Mouse (Mus musculus) neural tube, embryonic 13.5 days (tissue): ENCODE data around the gene B3gnt8. TPM values are rescaled to one million over a fixed set of nuclear protein-coding genes. Genes with fewer than 3 reads are reported as not detected.
"Not testable (repeated sequence)": the region's sequence is repeated elsewhere in the genome, so short reads cannot be mapped to it uniquely, and the experiment has no call there.

Experiments
- ATAC-seq: fragments of 200-750 bp; cut with Nextera tagmentation; 2 replicates; pipeline ENCODE4 v1.8.0; 2017; ENCODE audit warnings: low read depth, mild to moderate bottlenecking, moderate TSS enrichment, moderate library complexity
- H3K27ac ChIP-seq: fragments of 300-500 bp; sonication (generic); replicated peaks from 2 replicates; pipeline ENCODE4 v1.5.1; 2015; ENCODE audit warnings: moderate library complexity, mild to moderate bottlenecking, inconsistent platforms
- H3K27me3 ChIP-seq: fragments of 300-500 bp; sonication (generic); 2 replicates; pipeline ENCODE4 v1.6.1; 2015; ENCODE audit warnings: mild to moderate bottlenecking, inconsistent platforms
- H3K36me3 ChIP-seq: fragments of 300-500 bp; sonication (generic); 2 replicates; pipeline ENCODE4 v1.6.1; 2015; ENCODE audit warnings: mild to moderate bottlenecking, inconsistent platforms
- H3K4me1 ChIP-seq: fragments of 300-500 bp; sonication (generic); replicated peaks from 2 replicates; pipeline ENCODE4 v1.6.1; 2015; ENCODE audit warnings: inconsistent platforms
- H3K4me2 ChIP-seq: fragments of 300-500 bp; sonication (generic); 2 replicates; pipeline ENCODE4 v1.6.1; 2015; ENCODE audit warnings: inconsistent platforms, mild to moderate bottlenecking, moderate library complexity
- H3K4me3 ChIP-seq: fragments of 300-500 bp; sonication (generic); 2 replicates; pipeline ENCODE4 v1.5.1; 2015; ENCODE audit warnings: mild to moderate bottlenecking, inconsistent platforms
- H3K9ac ChIP-seq: fragments of 300-500 bp; sonication (generic); 2 replicates; pipeline ENCODE4 v1.6.1; 2015; ENCODE audit warnings: moderate library complexity, mild to moderate bottlenecking, inconsistent platforms
- H3K9me3 ChIP-seq: fragments of 300-500 bp; sonication (generic); 2 replicates; pipeline ENCODE4 v1.6.1; 2016; ENCODE audit warnings: inconsistent platforms
- WGBS: fragments of 180-500 bp; shearing (Covaris S2); methylation state at CpG from one replicate; pipeline ENCODE4 v1.1.7; 2015; 5-methylcytosine and 5-hydroxymethylcytosine counted together
- polyA plus RNA-seq: library from polyadenylated mRNA; unstranded; fragments of >200 nt; fragmentation: Nextera tagmentation; extraction: Ambion mirVana; gene quantifications from 2 replicates; pipeline ENCODE4 v1.2.1, GENCODE M21; 2015

Gene B3gnt8
- polyA plus RNA-seq, result 2.9 and 6.3 TPM in 2 replicates

DNA sequence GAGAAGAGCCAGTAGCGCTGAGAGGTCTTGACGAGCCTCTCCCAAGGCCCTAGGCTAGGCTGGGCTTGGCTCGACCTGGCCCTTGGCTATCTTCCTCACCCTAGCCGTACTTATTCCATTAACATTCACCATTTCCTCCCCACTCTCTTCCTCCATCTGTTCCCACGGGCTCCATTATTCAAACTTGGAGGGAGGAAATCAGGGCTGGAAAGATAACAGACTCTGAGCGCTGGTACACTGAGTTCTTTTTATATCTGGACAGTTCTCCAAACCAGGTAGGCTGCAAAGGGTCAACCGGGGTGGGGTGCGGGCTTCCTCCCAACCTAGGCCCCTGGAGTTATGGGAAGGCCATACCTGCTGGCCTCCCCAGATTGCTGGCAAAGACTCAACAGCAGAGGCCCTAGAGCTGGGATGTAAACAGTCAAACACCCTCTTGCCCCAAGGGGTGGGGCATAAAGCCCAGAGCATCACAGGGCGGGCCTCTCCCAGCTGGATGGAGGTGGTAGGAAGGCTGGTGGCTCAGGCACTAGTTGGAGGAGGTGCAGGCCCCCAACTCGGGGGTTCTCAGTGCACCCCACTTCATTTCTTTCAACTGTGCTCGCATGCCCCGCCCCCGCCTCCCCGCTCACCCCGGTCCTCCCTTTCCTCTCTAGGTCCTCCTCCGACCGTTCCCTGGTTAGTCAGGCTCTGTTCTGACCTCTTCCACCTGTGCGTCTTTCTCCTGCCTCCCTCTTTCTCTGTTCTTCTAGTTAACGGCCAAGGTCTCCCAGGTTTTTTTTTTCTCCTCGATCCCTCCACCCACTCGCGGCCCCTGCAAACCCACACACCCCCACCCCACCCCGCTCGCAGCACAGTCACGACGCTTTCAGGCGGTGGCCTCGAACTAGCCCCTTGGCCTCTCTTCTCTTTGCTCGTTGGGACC is at the start of gene B3gnt8:
Gene B3gnt8, plus strand, starts transcription at position 146 of the 922 bp plus-strand sequence.
- peaks cover 21% of the 10 kb centered on the region for H3K4me1 ChIP-seq
- WGBS, result 17% methylated on average over 29 of the region's 29 CpGs
- peak within 1 kb of the TSS; percentile 29 for H3K4me3 ChIP-seq
- H3K9me3 ChIP-seq, result no peaks in the 10 kb centered on the region
- H3K4me2 ChIP-seq, result peak within 1 kb of the TSS; percentile 51
- no peak for ATAC-seq
- peak within 1 kb of the TSS; percentile 61 for H3K9ac ChIP-seq
- peaks cover 22% of the 10 kb centered on the region for H3K27me3 ChIP-seq
- peaks cover 73% of the 10 kb centered on the region for H3K36me3 ChIP-seq
- H3K27ac ChIP-seq, result peak within 1 kb of the TSS; percentile 52; the same call in 1 of the 2 replicates

DNA sequence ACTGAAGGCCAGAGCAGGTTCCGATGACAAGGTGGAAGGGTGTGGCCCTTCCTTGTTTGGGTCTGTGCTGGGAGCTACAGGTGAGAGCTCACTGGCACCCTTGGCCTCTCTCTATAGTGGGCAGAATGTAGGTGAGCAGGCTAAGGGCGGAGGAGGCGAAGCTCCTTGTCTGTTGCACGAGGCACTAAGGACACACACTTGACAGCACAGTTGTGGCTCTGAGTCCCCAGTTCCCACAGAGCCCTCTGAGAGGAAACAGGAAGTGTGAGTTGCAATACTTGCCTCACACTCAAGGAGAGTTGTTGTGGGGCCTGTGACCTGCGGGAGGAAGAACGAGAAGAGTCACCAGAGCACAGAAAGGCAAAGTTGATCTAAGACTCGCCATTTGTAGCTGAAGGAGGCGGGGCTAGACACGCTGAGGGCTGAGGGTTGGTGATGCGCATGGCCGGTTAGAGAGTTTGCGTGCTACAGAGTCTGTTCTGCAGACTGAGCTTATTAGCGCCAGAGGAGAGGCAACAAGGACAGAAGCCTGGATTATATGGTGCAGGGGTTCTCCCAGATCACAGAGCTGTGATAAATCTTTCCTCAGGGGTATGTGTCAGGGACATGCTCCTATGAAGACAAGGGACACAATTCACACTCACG is 49.5 kb upstream of the B3gnt8 start:
- H3K9me3 ChIP-seq, H3K27me3 ChIP-seq, ATAC-seq, H3K36me3 ChIP-seq, H3K4me1 ChIP-seq, H3K4me2 ChIP-seq, H3K27ac ChIP-seq, H3K4me3 ChIP-seq, H3K9ac ChIP-seq: not testable (repeated sequence)
- WGBS, result 79% methylated on average over 14 of the region's 14 CpGs

DNA sequence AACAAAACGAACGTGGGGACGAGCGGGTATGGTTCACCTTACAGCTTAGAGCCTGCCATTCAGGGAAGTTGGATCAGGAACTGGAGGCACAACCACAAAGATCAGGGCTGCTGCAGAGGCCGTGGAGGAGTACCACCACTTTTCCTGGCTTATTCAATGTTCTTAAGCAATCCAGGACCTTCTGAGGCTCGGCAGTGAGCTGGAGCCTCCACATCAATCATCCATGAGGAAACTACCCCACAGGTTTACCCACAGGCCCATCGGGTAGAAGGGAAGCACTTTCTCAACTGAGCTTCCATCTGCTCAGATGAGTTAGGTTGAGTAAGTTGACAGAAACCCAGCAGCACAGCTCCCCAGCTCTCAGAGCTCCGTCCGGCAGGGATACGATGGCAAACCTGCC is 47.0 kb upstream of the B3gnt8 start:
- 86% methylated on average over 10 of the region's 10 CpGs for WGBS
- Histone ChIP-seq H3K9me3 (no peaks in the 10 kb centered on the region), H3K27ac (no peak overlapping the region), H3K9ac (no peak overlapping the region), H3K27me3 (no peaks in the 10 kb centered on the region), H3K4me3 (no peak overlapping the region), H3K4me1 (no peaks in the 10 kb centered on the region), H3K36me3 (no peaks in the 10 kb centered on the region), H3K4me2 (no peak overlapping the region)
- no peak for ATAC-seq

DNA sequence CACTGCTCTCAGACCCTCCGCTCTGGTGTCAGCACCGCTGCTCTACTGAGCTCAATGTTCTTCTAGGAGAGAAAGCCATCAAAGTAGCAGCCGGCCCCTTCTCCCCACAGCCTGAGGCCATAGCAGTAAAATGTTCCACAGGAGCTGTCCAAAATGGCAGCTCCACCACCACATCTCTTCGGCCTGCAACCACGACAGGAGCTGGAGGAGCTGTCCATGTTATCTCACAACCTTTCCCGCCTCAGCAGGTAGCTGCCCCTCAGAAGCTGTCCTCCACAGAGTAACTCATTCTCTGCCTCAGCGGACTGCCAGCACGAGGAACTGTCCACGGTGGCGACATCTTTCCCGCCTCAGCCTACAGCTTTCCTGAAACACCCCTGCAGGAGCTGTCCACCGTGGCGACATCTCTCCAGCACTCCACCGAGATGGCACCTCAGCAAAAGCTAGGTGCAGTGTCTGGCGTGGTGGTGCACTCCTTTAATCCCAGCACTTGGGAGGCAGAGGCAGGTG is 44.1 kb upstream of the B3gnt8 start:
- no peak overlapping the region for H3K4me2 ChIP-seq
- H3K4me1 ChIP-seq, result no peaks in the 10 kb centered on the region
- no peak for ATAC-seq
- H3K27ac ChIP-seq, result no peak overlapping the region
- no peaks in the 10 kb centered on the region for H3K27me3 ChIP-seq
- WGBS, result 90% methylated on average over 15 of the region's 15 CpGs
- no peak overlapping the region for H3K9ac ChIP-seq
- no peak overlapping the region for H3K4me3 ChIP-seq
- H3K36me3 ChIP-seq, result no peaks in the 10 kb centered on the region
- no peaks in the 10 kb centered on the region for H3K9me3 ChIP-seq

DNA sequence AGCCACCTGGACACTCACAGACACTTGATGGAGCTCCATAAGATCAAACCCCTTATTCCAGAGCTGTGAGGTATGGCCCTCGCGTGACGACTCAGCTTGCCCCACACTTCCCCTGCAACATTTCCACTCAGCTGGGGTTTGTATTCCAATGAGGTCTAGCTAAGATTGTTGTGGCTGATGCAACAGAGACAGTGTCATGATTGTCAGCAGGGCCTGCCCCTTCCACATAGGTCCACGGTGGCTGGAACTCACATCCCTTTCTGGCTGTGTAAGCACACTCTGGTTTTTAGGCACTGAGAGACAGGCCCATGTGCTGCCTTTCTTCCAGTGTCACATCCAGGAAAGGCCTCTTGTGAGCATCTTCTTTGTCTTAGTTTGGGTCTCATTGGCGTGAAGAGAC is 41.8 kb upstream of the B3gnt8 start:
- Histone ChIP-seq H3K9ac (no peak overlapping the region), H3K4me3 (no peak overlapping the region), H3K36me3 (no peaks in the 10 kb centered on the region), H3K27me3 (no peaks in the 10 kb centered on the region), H3K4me2 (no peak overlapping the region), H3K4me1 (no peaks in the 10 kb centered on the region), H3K27ac (no peak overlapping the region), H3K9me3 (no peaks in the 10 kb centered on the region)
- WGBS, result 89% methylated on average over 5 of the region's 5 CpGs
- no peak for ATAC-seq

DNA sequence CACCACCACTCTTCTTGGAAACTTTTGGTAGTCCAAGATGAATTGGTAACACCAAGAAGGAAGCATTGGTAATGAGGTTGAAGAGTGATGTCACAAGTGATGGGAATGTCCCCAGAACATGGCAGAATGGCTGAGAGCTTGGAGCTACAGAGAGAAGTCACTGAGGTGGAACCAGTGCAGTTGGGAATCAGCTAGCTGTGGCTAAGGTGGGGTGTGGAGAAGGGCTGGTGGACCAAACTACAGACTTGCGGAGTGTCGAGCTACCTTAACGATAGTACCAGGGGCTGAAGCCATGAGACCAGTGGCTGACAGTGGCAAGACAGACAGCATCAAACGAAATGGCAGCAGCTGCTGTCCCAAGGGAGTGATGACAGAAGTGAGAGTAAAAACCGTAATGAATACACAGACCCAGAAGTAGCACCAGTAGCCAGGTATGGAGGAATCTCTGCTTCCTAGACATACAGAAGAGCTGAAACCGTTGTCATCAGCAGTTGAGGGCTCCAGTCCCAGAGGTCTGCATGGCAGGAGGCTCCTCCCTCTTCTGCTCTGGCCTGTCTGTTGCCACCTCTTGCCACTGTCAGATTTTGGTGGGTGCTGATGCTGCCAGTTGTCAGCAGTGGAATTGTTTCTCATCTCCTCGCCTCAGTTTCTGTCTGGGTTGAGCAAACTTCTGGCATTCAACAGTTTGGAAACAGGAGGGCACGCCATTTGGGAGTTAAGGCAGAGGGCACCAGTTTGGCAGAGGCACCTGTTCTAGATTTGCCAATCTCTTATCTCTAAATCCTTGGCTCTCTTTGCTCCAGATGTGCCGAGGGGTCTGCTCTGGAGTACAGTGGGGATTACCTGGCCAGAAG is 40.9 kb upstream of the B3gnt8 start:
- no peak for ATAC-seq
- no peak overlapping the region for H3K4me3 ChIP-seq
- 79% methylated on average over 9 of the region's 9 CpGs for WGBS

DNA sequence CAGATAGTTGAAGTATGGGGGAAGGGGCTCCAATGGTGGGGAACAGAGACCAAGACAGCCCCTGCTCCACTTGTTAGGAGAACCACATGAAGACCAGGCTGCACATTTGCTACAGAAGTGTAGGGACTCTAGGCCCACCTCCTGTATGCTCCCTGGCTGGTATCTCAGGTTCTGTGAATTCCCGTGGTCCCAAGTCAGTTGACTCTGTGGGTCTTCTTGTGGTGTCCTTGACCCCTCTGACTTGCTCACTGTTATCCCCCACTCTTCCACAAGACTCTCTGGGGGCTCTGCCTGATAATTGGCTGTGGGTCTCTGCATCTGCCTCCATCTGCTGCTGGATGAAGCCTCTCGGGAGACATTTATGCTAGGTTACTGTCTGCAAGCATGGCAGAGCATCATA is 35.2 kb upstream of the B3gnt8 start:
- ATAC-seq, result no peak
- 82% methylated on average over 2 of the region's 2 CpGs for WGBS

More for the DNA sequence above, 40.9 kb upstream of the B3gnt8 start:
- Histone ChIP-seq H3K27ac (no peak overlapping the region), H3K9ac (no peak overlapping the region), H3K27me3 (no peaks in the 10 kb centered on the region), H3K4me2 (no peak overlapping the region), H3K4me1 (no peaks in the 10 kb centered on the region), H3K9me3 (no peaks in the 10 kb centered on the region), H3K36me3 (no peaks in the 10 kb centered on the region)

DNA sequence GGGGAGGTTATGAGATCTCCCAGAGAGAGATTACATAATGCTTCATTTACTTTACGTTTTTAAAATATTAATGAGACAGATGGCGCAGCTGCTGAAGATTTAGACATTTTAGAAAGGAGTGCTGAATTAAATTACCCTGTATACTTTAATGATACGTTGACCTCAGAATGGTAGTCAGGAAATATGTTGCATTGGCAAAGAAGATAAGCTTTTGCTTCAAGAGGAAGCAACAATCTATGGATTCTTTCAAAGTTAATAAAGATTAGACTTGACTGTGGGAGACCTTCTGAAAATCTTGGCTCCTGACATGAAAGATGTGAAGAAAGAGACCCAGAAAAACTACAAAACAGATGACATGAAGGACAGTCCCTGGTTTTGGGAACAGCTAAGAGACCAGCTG is 32.6 kb upstream of the B3gnt8 start:
- H3K9ac ChIP-seq, result no peak overlapping the region
- ATAC-seq, result no peak
- no peak overlapping the region for H3K4me2 ChIP-seq
- H3K9me3 ChIP-seq, result no peaks in the 10 kb centered on the region
- no peaks in the 10 kb centered on the region for H3K36me3 ChIP-seq
- H3K27me3 ChIP-seq, result no peaks in the 10 kb centered on the region
- 64% methylated on average over 3 of the region's 3 CpGs for WGBS
- no peak overlapping the region for H3K27ac ChIP-seq
- no peak overlapping the region for H3K4me3 ChIP-seq
- H3K4me1 ChIP-seq, result no peaks in the 10 kb centered on the region

More for the DNA sequence above, 35.2 kb upstream of the B3gnt8 start:
- no peak overlapping the region for H3K27ac ChIP-seq
- no peaks in the 10 kb centered on the region for H3K27me3 ChIP-seq
- H3K4me3 ChIP-seq, result no peak overlapping the region
- H3K4me1 ChIP-seq, result no peaks in the 10 kb centered on the region
- no peaks in the 10 kb centered on the region for H3K36me3 ChIP-seq
- no peak overlapping the region for H3K9ac ChIP-seq
- H3K9me3 ChIP-seq, result no peaks in the 10 kb centered on the region
- no peak overlapping the region for H3K4me2 ChIP-seq

DNA sequence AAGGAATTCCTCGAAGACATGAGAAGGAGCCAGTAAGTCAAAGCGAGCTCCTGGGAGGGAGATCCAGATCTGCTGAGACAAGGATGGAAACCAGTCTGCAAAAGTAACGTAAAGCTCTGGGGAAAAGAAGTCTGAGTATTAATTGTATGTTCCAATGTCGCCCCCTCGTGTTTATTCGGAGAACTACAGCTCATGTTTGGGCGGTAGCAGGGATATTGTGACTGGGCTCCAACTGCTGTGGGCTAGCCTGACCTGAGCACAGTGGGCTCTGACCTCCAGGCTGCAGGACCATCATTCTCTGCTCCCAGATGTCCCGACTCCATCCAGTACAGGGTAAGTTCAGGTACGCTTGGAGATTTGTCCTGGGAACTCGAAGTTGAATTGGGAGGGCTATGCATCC is 26.8 kb upstream of the B3gnt8 start:
- peak; percentile 65; the same call in 1 of the 2 replicates for ATAC-seq
- no peaks in the 10 kb centered on the region for H3K9me3 ChIP-seq
- no peak overlapping the region for H3K27ac ChIP-seq
- no peak overlapping the region for H3K4me3 ChIP-seq
- no peak overlapping the region for H3K4me2 ChIP-seq
- H3K9ac ChIP-seq, result no peak overlapping the region
- 14% methylated on average over 10 of the region's 10 CpGs for WGBS
- H3K27me3 ChIP-seq, result no peaks in the 10 kb centered on the region
- H3K4me1 ChIP-seq, result no peaks in the 10 kb centered on the region
- no peaks in the 10 kb centered on the region for H3K36me3 ChIP-seq

DNA sequence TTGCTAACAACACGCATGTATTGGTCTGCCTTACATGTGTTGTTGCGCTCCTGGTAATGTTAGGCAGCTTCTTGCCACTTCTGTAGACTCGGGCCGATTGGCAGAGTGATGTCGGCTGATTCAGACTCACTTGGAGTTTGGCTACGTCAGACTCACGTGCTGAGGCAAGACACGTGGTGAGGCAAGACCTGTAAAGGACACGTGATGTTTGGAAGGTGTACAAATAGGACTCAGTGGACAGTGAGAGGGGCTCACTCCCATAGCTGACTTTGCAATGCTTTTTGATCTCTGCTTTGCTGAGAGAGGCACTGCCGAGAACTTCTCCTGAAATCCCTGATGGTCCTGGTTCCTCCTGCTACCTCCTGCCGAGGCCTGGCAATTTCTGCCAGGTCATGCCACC is 25.8 kb upstream of the B3gnt8 start:
- no peak for ATAC-seq
- 89% methylated on average over 11 of the region's 11 CpGs for WGBS
- Histone ChIP-seq H3K9ac (no peak overlapping the region), H3K36me3 (no peaks in the 10 kb centered on the region), H3K27ac (no peak overlapping the region), H3K27me3 (no peaks in the 10 kb centered on the region), H3K4me2 (no peak overlapping the region), H3K4me3 (no peak overlapping the region), H3K4me1 (no peaks in the 10 kb centered on the region), H3K9me3 (no peaks in the 10 kb centered on the region)

DNA sequence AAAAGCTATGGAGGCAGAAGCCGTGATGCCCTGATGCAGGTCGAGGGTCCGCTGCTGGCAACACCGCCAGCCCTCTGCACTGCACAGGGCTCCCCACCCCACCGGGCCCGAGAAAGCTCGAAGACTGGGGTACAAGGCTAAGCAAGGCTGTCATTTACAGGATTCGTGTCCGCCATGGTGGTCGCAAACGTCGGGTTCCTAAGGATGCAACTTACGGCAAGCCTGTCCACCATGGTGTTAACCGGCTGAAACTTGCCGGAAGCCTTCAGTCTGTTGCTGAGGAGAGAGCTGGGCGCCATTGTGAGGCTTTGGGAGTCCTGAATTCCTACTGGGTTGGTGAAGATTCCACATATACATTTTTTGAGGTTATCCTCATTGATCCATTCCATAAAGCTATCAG is 25.1 kb upstream of the B3gnt8 start:
- Histone ChIP-seq H3K4me2 (no peak overlapping the region), H3K4me3 (no peak overlapping the region), H3K9me3 (no peaks in the 10 kb centered on the region), H3K9ac (no peak overlapping the region), H3K36me3 (no peaks in the 10 kb centered on the region), H3K4me1 (no peaks in the 10 kb centered on the region), H3K27me3 (no peaks in the 10 kb centered on the region), H3K27ac (no peak overlapping the region)
- WGBS, result 94% methylated on average over 16 of the region's 16 CpGs
- ATAC-seq, result no peak
